Mouse (Mus musculus) intestine, postnatal 0 days (tissue): ENCODE measurements at regions not wholly inside any gene's neighbourhood (a gene's known extent, or its start where the extent isn't known, plus 50 kb on each side); places are given as distances from the start of the nearest gene placed in this dataset.
A peak's percentile ranks its signal among the peaks of the same experiment; 100 is the strongest.

ENCODE experiments used
- ATAC-seq: fragments of 200-750 bp; cut with Nextera tagmentation; 2 replicates; pipeline ENCODE4 v1.8.0; 2017; ENCODE audit warnings: mild to moderate bottlenecking, moderate TSS enrichment, moderate library complexity
- H3K27ac ChIP-seq: fragments of 300-500 bp; sonication (generic); 2 replicates; pipeline ENCODE4 v1.5.1; 2014; ENCODE audit warnings: mild to moderate bottlenecking, low read depth, low read length, moderate library complexity
- H3K27me3 ChIP-seq: fragments of 300-500 bp; sonication (generic); replicated peaks from 2 replicates; pipeline ENCODE4 v1.6.1; 2014; ENCODE audit warnings: low read length, mixed read lengths; ENCODE audit not compliant: control insufficient read depth, insufficient read depth
- H3K36me3 ChIP-seq: fragments of 300-500 bp; sonication (generic); 2 replicates; pipeline ENCODE4 v1.6.1; 2014; ENCODE audit warnings: mild to moderate bottlenecking, moderate library complexity; ENCODE audit not compliant: control insufficient read depth, insufficient read depth
- H3K4me1 ChIP-seq: fragments of 300-500 bp; sonication (generic); replicated peaks from 2 replicates; pipeline ENCODE4 v1.6.1; 2014; ENCODE audit warnings: antibody characterized with exemption, low read length, mixed read lengths; ENCODE audit not compliant: control insufficient read depth, insufficient read depth
- H3K4me2 ChIP-seq: fragments of 300-500 bp; sonication (generic); replicated peaks from 2 replicates; pipeline ENCODE4 v1.6.1; 2014; ENCODE audit warnings: low read depth, mild to moderate bottlenecking, moderate library complexity
- H3K4me3 ChIP-seq: fragments of 300-500 bp; sonication (generic); 2 replicates; pipeline ENCODE4 v1.5.1; 2014; ENCODE audit warnings: low read depth, low read length
- H3K9ac ChIP-seq: fragments of 300-500 bp; sonication (generic); 2 replicates; pipeline ENCODE4 v1.6.1; 2014; ENCODE audit warnings: mild to moderate bottlenecking, low read depth, low read length
- H3K9me3 ChIP-seq: fragments of 300-500 bp; sonication (generic); 2 replicates; pipeline ENCODE4 v1.6.1; 2016; ENCODE audit warnings: mixed run types; ENCODE audit not compliant: control insufficient read depth
- CTCF ChIP-seq: sonication (generic); IDR thresholded peaks from 2 replicates; pipeline ENCODE4 v1.5.1; 2016; ENCODE audit warnings: low read depth, mild to moderate bottlenecking, control low read depth, antibody characterized with exemption, moderate library complexity
- WGBS: fragments of 180-500 bp; shearing (Covaris S2); extraction: QIAGEN DNeasy Blood & Tissue Kit; methylation state at CpG from one replicate; pipeline ENCODE4 v1.1.7; 2014; 5-methylcytosine and 5-hydroxymethylcytosine counted together

- H3K36me3 ChIP-seq = no peaks in the 10 kb centered on the region
- H3K27ac ChIP-seq = no peak overlapping the region
- TF ChIP-seq CTCF = no peak
- no peak overlapping the region for H3K4me2 ChIP-seq
- no peak overlapping the region for H3K9ac ChIP-seq
- 90% methylated on average over 14 of the region's 14 CpGs for WGBS
- H3K4me3 ChIP-seq = no peak overlapping the region
- no peaks in the 10 kb centered on the region for H3K4me1 ChIP-seq
- ATAC-seq = no peak
- no peaks in the 10 kb centered on the region for H3K9me3 ChIP-seq
- H3K27me3 ChIP-seq = no peaks in the 10 kb centered on the region
Observed at GRCm38 (mm10) chr5:148615117-148615516, 62.5 kb upstream of the Ubl3 start.

DNA sequence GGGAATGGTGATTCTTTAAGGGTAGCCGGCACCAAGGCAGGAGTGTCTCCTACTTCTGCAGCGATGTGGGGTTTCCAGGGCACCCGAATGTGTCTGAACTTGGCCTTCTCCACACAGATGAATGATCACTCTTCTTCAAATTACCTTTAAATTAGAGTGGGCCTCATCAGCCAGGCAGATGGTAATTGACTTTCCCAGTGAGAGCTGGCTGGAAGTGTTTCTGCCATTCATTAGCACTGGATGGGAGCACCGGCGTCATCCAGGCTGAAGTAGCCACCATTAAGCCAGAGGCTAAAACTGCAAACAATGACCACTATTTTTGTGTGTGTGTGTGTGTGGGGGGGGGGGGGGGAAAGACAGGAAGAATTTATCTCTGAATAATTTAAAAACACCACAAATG is 58.7 kb upstream of the Ubl3 start:
- Histone ChIP-seq H3K4me1 (no peaks in the 10 kb centered on the region), H3K27ac (no peak overlapping the region), H3K36me3 (no peaks in the 10 kb centered on the region), H3K9me3 (no peaks in the 10 kb centered on the region), H3K9ac (no peak overlapping the region), H3K4me3 (no peak overlapping the region), H3K27me3 (no peaks in the 10 kb centered on the region), H3K4me2 (no peak overlapping the region)
- 85% methylated on average over 5 of the region's 5 CpGs for WGBS
- no peak for TF ChIP-seq CTCF
- no peak for ATAC-seq

DNA sequence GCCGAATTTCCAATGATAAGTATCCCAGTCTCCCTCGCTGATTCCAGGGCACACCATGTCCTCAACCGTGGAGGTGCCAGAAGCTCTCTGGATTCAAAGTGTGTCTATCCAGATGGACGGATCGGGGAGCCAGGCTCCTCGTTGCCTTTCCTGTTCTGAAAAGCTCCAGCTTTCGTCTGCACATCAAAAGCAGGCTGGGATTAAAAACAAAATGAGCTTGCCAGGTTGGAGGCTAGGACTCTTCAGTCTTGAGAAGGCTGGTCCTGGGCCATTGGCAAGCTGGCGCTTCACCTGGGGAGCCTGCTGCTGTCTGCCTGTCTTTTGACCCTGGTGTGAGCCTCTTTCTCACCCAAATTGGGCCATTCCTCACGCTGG is 56.9 kb upstream of the Ubl3 start:
- no peak for ATAC-seq
- Histone ChIP-seq H3K9ac (no peak overlapping the region), H3K4me3 (no peak overlapping the region), H3K4me1 (no peaks in the 10 kb centered on the region), H3K36me3 (no peaks in the 10 kb centered on the region), H3K4me2 (no peak overlapping the region), H3K27ac (no peak overlapping the region), H3K27me3 (no peaks in the 10 kb centered on the region), H3K9me3 (no peaks in the 10 kb centered on the region)
- 80% methylated on average over 9 of the region's 9 CpGs for WGBS
- no peak for TF ChIP-seq CTCF

GRCm38 (mm10) chr5:148608857-148609505 is 56.4 kb upstream of the Ubl3 start:
- 74% methylated on average over 13 of the region's 13 CpGs for WGBS
- H3K36me3 ChIP-seq = no peaks in the 10 kb centered on the region
- no peak for TF ChIP-seq CTCF
- ATAC-seq = no peak
- no peak overlapping the region for H3K4me3 ChIP-seq
- no peaks in the 10 kb centered on the region for H3K9me3 ChIP-seq
- H3K4me1 ChIP-seq = no peaks in the 10 kb centered on the region
- H3K27me3 ChIP-seq = no peaks in the 10 kb centered on the region
- H3K9ac ChIP-seq = no peak overlapping the region
- no peak overlapping the region for H3K27ac ChIP-seq
- no peak overlapping the region for H3K4me2 ChIP-seq

GRCm38 (mm10) chr5:148608178-148608577 is 55.6 kb upstream of the Ubl3 start:
- Histone ChIP-seq H3K4me3 (no peak overlapping the region), H3K27me3 (no peaks in the 10 kb centered on the region), H3K9me3 (no peaks in the 10 kb centered on the region), H3K27ac (no peak overlapping the region), H3K36me3 (no peaks in the 10 kb centered on the region), H3K9ac (no peak overlapping the region), H3K4me1 (no peaks in the 10 kb centered on the region), H3K4me2 (no peak overlapping the region)
- 25% methylated on average over 9 of the region's 9 CpGs for WGBS
- no peak for TF ChIP-seq CTCF
- ATAC-seq = 0 out of 2 replicates have a peak, but pooled peaks have one; percentile 38

DNA sequence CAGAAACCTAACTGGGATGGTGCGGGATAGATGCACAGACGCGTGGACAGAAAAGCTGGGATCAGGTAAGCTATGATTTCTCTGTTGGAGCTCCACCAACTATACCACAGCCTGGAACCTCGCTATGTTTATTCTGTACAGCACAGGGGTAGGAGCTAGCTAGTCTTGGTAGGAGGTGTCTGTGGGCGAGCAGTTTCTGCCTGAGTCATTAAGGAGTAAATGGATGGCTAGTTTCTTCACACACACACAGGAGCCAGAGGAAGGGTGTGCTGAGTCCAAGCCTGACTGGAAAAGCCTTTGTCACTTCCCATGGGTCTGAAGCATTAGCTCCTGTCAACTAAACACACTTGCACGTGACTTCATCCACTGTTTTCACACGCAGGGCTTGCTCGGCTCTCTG is 53.1 kb upstream of the Ubl3 start:
- H3K27me3 ChIP-seq = no peaks in the 10 kb centered on the region
- no peaks in the 10 kb centered on the region for H3K4me1 ChIP-seq
- H3K9me3 ChIP-seq = no peaks in the 10 kb centered on the region
- H3K27ac ChIP-seq = no peak overlapping the region
- H3K9ac ChIP-seq = no peak overlapping the region
- no peaks in the 10 kb centered on the region for H3K36me3 ChIP-seq
- no peak for TF ChIP-seq CTCF
- no peak for ATAC-seq
- H3K4me3 ChIP-seq = no peak overlapping the region
- 92% methylated on average over 8 of the region's 8 CpGs for WGBS
- no peak overlapping the region for H3K4me2 ChIP-seq
